In the genomic region with DNA sequence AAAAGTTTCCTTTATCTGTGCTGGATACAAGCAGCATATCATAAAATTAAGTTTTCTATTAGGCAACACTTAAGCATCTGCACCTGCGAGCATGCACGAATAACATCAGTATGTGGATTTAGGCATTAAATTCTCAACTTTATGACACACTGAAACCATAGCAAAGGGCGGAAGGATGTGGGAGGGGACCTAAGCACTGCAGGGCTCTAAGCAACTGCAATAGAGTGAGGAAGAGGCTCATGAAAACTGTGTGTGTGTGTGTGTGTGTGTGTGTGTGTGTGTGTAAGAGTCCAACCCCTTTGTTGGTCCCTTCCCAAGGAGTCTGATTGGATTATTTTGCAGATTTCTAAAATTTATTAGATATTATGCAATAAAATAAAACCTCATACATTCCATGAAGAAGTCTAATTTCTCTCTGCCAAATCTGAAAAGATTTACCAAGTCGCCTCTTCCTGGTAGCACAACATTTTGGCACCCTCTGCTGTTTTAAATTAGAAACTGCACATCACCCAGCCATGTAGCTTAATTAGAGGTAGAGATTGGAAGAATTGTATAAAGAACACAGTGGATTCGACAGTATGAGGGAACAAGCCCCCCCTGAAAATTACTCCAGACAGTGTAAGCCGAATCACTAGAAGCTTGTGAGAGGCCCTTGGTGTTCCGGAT, we compare ENCODE assay signal across 9 mouse cellular contexts. TPM values are rescaled to one million over a fixed set of nuclear protein-coding genes. Genes with fewer than 3 reads are reported as not detected.
DNase-seq lines count a peak whose midpoint lies in the region; ATAC-seq lines count a peak whose summit lies in the region.
"Had no signal": no experiment of that assay in that cellular context is flagged by ENCODE, and none has a peak within 500 bp of the region (broad histone marks: within the 10 kb centered on the region; RNA-seq: fewer than 3 reads in every experiment).

No protein-coding gene starts in this region.

- no peaks in the 10 kb centered on the region for H3K36me3 ChIP-seq in forebrain, embryonic 14.5 days (ENCODE audit: control insufficient read depth, insufficient read depth, low read length)
- H3K36me3 ChIP-seq in forebrain, embryonic 16.5 days (ENCODE audit: control insufficient read depth, insufficient read depth), result no peaks in the 10 kb centered on the region
- H3K36me3 ChIP-seq: limb, embryonic 15.5 days had no signal

- H3K9ac ChIP-seq in forebrain, embryonic 14.5 days (ENCODE audit: low read length), result no peak overlapping the region
- H3K9ac ChIP-seq in forebrain, embryonic 16.5 days (replicated peaks; ENCODE audit: low read depth, low read length), result no peak overlapping the region
- H3K9ac ChIP-seq: limb, embryonic 15.5 days had no signal

- 53% methylated on average over 7 of the region's 7 CpGs for WGBS in forebrain, embryonic 14.5 days
- WGBS in forebrain, embryonic 16.5 days, result 60% methylated on average over 7 of the region's 7 CpGs

- no peaks in the 10 kb centered on the region for H3K27me3 ChIP-seq in forebrain, embryonic 14.5 days (replicated peaks; ENCODE audit: control insufficient read depth, insufficient read depth, low read length)
- H3K27me3 ChIP-seq in forebrain, embryonic 16.5 days (replicated peaks; ENCODE audit: control insufficient read depth, insufficient read depth, low read length), result no peaks in the 10 kb centered on the region
- H3K27me3 ChIP-seq: limb, embryonic 15.5 days had no signal

- no peaks in the 10 kb centered on the region for H3K4me1 ChIP-seq in forebrain, embryonic 14.5 days (ENCODE audit: control insufficient read depth, insufficient read depth, low read length)
- no peaks in the 10 kb centered on the region for H3K4me1 ChIP-seq in forebrain, embryonic 16.5 days (replicated peaks; ENCODE audit: control insufficient read depth, insufficient read depth, low read length)
- H3K4me1 ChIP-seq: limb, embryonic 15.5 days had no signal

- H3K9me3 ChIP-seq in forebrain, embryonic 14.5 days (replicated peaks; ENCODE audit: control insufficient read depth, low read length), result no peaks in the 10 kb centered on the region
- H3K9me3 ChIP-seq in forebrain, embryonic 16.5 days (ENCODE audit: control insufficient read depth, low read length), result no peaks in the 10 kb centered on the region
- H3K9me3 ChIP-seq: limb, embryonic 15.5 days had no signal

- no peak overlapping the region for H3K27ac ChIP-seq in forebrain, embryonic 14.5 days (ENCODE audit: low read depth, low read length)
- no peak overlapping the region for H3K27ac ChIP-seq in forebrain, embryonic 16.5 days (ENCODE audit: low read length)
- H3K27ac ChIP-seq: limb, embryonic 15.5 days had no signal

- ATAC-seq in forebrain, embryonic 14.5 days, result no peak
- ATAC-seq in forebrain, embryonic 16.5 days, result no peak
- ATAC-seq in frontal cortex, adult (ENCODE audit: low TSS enrichment), result peak; percentile 73; the same call in 1 of the 2 replicates

- H3K4me3 ChIP-seq in forebrain, embryonic 14.5 days (ENCODE audit: low read depth, low read length), result no peak overlapping the region
- H3K4me3 ChIP-seq in forebrain, embryonic 16.5 days (replicated peaks; ENCODE audit: low read length), result no peak overlapping the region
- H3K4me3 ChIP-seq: limb, embryonic 15.5 days had no signal

- no peak overlapping the region for H3K4me2 ChIP-seq in forebrain, embryonic 14.5 days (ENCODE audit: low read length)
- no peak overlapping the region for H3K4me2 ChIP-seq in forebrain, embryonic 16.5 days (ENCODE audit: low read length)
- H3K4me2 ChIP-seq: limb, embryonic 15.5 days had no signal

- peak; percentile 84 for DNase-seq in forebrain, embryonic 14.5 days (ENCODE audit: low spot score)
- DNase-seq in 3T3-L1 (ENCODE audit: low read depth, low spot score), result peak; percentile 84
- peak; percentile 59 for DNase-seq in adrenal gland, postnatal 10 days
- peak; percentile 73 for DNase-seq in kidney, postnatal 14 days
- DNase-seq in lung, postnatal 14 days, result peak; percentile 55
- peak; percentile 17 for DNase-seq in yolk sac, embryonic 10.5 days (ENCODE audit: low spot score)

RNA-seq across cellular contexts. Expression of gene Slc5a1, which starts 38.9 kb away (rescaled TPM):
- polyA plus RNA-seq in forebrain, embryonic 14.5 days (2014; fragmentation: Nextera tagmentation; extraction: Ambion mirVana), result not detected in 2 replicates
- not detected in 2 replicates for polyA plus RNA-seq in forebrain, embryonic 16.5 days (2015; fragmentation: Nextera tagmentation; extraction: Ambion mirVana)
- total RNA-seq in adrenal gland, postnatal 10 days (2021), result under 1 TPM; 0.06 to 0.12 TPM

Comparison
In these comparisons a context has a peak if more than half of its experiments do, and no peak if none do; other contexts are left out.
1. DNase-seq: peak in every context shown above with its lines; median percentile 84 in forebrain, embryonic 14.5 days; 84 in 3T3-L1; 73 in kidney, postnatal 14 days; 59 in adrenal gland, postnatal 10 days; 55 in lung, postnatal 14 days; 17 in yolk sac, embryonic 10.5 days.